Mouse (Mus musculus) CD8-positive naive resting alpha-beta T cell, adult 2 months (primary cell): ENCODE data around the gene Stx6.
"Not testable (repeated sequence)": the region's sequence is repeated elsewhere in the genome, so short reads cannot be mapped to it uniquely, and the experiment has no call there.

Source experiments
- DNase-seq, 2 experiments: peaks; one replicate each; pipeline ENCODE4 v3.0.0; 2022; ENCODE audit warnings: low read depth in 2 of 2, low spot score in 2 of 2

Stx6 gene

GRCm38 (mm10) chr1:155158970-155159484 lies 512 bp downstream of the Stx6 start:
- DNase-seq = no peak

- DNase-seq = no peak
Measured at GRCm38 (mm10) chr1:155167453-155167852, 8.9 kb downstream of the Stx6 start.

DNA sequence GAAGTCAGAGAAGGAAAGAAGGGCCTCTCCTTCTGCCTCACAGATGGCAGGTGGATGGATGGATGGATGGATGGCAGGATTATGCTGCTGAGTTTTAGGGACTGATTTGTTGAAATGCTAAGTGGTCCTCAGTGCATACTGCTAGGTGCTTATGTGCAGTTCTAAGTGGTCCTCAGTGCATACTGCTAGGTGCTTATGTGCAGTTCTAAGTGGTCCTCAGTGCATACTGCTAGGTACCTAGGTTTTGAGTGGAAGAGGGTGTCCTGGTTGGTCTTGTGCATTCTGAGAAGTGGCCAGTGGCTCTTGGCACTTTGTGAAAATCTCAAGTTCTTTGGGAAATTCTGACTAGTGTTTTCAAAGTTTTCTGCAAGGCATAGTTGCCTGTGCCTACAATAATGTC lies 11.4 kb downstream of the Stx6 start:
- no peak for DNase-seq

- DNase-seq = no peak
Measured at GRCm38 (mm10) chr1:155172895-155173643, 14.6 kb downstream of the Stx6 start.

- not testable (repeated sequence) for DNase-seq
Measured at GRCm38 (mm10) chr1:155173644-155174016, 15.1 kb downstream of the Stx6 start.

GRCm38 (mm10) chr1:155174424-155174823 lies 15.9 kb downstream of the Stx6 start:
- no peak for DNase-seq

GRCm38 (mm10) chr1:155178192-155178924 lies 19.8 kb downstream of the Stx6 start:
- DNase-seq = no peak

GRCm38 (mm10) chr1:155184191-155184590 lies 25.7 kb downstream of the Stx6 start:
- DNase-seq = no peak

DNA sequence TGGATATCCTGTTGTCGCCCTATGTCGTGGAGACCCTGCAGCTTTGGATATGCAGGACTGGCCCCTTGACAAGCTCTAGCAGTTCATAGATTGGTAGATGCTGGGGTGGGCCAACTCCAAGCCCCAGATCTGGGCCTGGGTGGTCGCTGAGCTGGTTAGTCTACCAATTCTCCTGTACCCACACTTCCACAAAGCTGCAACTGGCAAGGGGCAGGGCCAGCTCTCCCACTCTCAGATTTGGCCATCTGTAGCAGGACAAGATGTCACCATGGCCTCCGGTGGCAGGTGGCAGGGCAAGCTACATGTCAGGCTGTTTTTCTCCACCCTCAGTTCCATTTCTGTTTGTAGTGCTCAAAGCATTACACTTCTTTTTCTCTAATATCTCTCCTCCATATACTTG lies 30.1 kb downstream of the Stx6 start:
- DNase-seq = no peak

- no peak for DNase-seq
Measured at GRCm38 (mm10) chr1:155191219-155191618, 32.7 kb downstream of the Stx6 start.

DNA sequence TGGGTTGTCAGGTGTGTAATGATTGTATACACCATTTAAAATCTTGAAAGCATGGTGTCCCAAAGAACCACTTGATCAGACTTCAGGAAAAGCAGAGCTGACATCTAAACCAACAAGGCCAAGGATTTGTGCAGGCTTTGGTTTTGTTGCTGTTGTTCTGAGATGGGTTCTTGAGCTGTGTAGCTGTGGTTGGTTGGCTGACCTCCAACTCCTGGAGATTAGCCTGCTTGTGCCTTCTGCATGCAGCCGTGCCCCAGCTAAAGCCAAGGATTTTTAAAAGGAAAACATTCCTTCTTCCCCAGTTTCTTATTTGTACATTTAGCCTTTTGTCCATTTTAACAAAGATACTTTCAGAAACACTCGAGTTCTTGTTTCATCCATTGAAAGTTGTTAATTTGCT lies 33.2 kb downstream of the Stx6 start:
- no peak for DNase-seq

DNA sequence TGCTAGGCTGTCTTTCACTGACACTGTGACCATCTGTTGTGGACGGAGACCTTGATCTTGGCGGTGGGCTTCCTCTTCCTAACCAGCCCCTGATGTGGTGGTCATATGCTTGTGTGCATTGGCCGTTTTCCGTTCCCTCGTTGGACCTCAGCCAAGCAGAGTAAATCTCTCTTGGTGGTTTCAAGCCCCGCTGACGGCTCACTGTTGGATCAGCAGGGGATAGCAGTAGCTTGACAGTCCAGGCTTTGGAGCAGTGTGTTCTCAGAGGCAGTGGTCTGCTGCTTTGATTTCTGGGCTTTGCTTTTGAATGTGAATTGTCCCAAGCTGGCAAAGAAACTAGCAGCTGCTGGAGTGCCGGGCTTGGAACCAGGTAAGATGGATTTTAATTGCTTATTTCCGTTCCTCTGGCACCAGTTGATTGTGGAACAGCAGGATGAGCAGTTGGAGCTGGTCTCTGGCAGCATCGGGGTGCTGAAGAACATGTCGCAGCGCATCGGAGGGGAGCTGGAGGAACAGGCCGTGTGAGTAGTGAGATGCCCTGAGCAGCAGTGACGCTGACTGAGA lies 34.4 kb downstream of the Stx6 start:
- no peak for DNase-seq

DNA sequence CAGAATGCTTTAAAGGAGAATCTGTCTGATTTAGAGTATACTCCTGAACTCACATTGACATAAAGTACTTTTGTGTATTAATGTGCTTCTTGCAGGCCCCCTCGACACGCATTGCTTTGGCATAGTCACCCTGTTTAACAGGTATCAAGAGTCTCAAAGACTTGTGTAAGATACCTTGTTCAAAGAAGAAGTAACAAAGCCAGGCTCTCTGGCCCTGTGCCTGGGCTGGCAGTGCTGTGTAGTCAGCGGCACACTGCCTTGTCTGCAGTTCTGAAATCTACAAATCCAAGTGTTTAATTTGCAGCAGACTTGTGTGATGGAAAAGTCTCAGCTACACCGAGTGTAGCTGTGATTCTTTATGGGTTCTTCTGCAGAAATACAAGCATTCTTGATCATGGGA lies 38.2 kb downstream of the Stx6 start:
- no peak for DNase-seq

DNA sequence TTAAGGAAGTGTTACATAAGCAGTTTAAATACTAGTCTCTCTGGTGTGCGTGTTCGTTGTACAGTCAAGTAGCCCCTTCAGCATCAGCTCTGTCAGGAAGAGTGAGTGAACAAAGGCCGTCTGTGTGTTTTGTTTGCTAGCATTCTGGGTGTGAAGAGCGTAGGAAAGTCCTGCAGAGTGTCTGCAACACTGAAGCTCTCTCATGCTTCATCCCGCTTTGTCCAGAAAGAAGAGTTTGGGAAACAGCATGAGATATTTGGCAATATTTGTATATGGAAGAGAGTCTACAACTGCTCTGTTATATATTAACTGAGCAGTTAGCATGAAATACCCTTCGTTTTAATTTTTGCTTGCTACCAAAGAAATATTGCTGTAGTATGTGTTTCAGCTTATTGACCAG lies 41.0 kb downstream of the Stx6 start:
- DNase-seq = no peak

GRCm38 (mm10) chr1:155200967-155201366 lies 42.5 kb downstream of the Stx6 start:
- DNase-seq = no peak

- no peak for DNase-seq
Measured at GRCm38 (mm10) chr1:155201373-155201879, 42.9 kb downstream of the Stx6 start.

GRCm38 (mm10) chr1:155201914-155202313 lies 43.4 kb downstream of the Stx6 start:
- DNase-seq = no peak

DNA sequence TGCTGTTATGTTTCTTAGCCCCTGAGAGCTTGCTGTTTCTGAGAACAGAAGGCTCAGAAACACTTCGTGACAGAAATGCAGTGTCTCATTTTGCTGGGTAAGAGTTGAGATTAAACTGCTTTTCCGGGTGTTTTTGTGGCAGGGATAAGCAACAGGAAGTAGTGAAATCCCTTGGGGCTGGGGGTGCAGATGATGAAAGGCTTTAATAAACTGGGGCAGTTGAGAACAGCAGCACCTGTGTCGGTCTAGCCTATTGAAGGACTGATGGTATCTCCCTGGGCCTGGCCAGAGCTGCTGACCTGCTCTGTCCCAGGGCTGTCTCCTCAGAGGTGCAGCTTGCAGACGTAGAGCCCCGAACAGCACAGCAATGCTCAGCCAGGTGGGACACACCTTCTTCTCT lies 44.0 kb downstream of the Stx6 start:
- DNase-seq = no peak

- no peak for DNase-seq
Measured at GRCm38 (mm10) chr1:155203101-155203500, 44.6 kb downstream of the Stx6 start.

DNA sequence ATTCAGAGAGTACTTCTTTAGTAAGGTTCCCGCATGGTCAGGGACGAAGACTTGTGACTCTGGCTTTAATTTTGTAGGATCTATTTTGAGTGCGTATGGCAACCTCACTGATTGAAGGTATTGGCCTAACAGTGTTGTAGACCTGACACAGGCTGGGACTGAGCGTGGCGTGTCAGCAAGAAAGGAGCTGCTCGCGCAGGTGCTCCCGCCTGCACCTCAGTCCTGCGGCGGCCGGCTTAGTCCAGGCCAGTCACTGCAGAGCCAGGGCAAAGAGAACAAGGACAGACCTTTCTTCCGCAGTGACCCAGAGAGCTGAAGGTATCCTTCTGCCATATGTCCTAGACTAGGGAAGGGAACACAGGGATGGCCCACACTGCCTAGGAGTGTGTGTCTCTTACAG lies 45.4 kb downstream of the Stx6 start:
- DNase-seq = no peak

DNA sequence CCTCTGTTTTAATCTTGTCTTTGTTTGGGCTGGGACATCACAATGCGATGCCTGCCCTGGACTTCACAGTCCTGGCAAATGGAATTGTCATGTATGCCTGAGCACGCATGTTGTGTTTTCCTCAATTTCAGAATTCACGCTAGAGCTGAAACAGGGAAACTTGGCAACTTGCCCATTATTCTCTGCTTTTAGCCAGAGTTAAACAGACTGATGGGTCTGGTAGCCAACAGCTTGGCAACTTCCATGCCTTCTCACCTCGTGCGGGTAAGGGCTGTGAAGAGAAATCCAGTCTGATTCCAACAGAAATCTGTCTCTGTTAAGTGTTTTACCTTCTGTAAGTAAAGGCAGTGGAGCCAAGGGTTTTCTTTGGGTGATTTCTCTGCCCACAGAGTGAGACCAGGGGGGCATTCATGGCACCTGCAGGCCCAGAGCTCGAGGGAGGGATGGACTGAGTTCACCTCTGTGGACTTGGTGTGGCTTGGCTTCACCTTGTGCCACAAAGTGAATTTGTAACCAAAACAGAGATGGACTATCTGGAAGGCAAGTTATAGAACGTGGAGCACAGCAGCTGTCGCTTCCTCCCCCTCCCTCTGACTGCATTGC lies 46.1 kb downstream of the Stx6 start:
- DNase-seq = no peak

DNA sequence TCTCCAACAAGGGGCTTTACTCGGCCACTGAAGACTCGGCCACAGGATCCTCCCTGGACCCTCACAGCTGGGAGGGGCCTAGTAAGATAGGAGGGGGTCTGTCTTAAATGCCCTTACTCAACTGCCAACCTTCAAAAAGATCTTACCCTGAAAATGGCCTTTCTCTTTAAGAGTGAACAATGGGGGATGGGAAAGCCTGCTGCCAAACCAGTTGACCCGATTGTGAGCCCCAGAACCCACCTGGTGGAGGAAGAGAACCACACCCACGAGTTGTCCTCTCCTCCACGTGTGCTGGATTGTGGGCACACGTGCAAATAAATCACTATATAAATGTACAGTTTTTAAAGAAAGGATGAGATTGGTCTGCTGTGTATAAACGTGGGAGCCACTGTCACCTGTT lies 46.8 kb downstream of the Stx6 start:
- DNase-seq = no peak
